In the genomic region with DNA sequence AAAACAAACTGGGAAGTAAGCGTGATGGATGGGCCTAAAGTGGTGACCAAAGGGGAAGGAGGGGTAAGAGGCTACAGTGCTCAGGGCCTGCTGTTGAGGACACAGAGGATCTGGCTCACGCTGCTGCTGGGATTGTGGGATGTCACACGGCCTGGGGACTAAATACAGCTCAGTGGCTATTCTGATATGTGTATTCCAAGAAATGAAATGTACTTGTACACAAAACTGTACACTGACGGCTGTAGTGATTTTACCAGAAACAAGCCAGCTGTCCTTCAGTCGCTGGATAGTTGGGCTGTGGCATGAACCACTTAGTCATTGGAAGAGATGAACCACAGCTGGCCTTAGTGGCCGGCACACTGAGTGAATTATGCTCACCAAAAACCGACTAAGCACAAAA, we compare ENCODE assay signal across 11 mouse cellular contexts. TPM values are rescaled to one million over a fixed set of nuclear protein-coding genes. Genes with fewer than 3 reads are reported as not detected.
DNase-seq lines count a peak whose midpoint lies in the region; ATAC-seq and TF ChIP-seq lines count a peak whose summit lies in the region.
"Had no signal": no experiment of that assay in that cellular context is flagged by ENCODE, and none has a peak within 500 bp of the region (broad histone marks: within the 10 kb centered on the region; RNA-seq: fewer than 3 reads in every experiment).

No protein-coding gene starts in this region.

- peaks cover 8% of the 10 kb centered on the region; the same call in 1 of the 2 replicates for H3K4me1 ChIP-seq in kidney, embryonic 14.5 days (ENCODE audit: control insufficient read depth, insufficient read depth, low read length)
- H3K4me1 ChIP-seq in kidney, postnatal 0 days (replicated peaks; ENCODE audit: insufficient read depth, low read length) = 0 out of 2 replicates have a peak, but pooled peaks cover 4% of the 10 kb centered on the region
- H3K4me1 ChIP-seq in stomach, embryonic 14.5 days (ENCODE audit: control insufficient read depth, insufficient read depth, low read length) = peaks cover 15% of the 10 kb centered on the region

- no peak for TF ChIP-seq CTCF in kidney, postnatal 0 days (IDR thresholded peaks at IDR 0.05; ENCODE audit: low read depth)

- no peak overlapping the region for H3K9ac ChIP-seq in kidney, embryonic 14.5 days (ENCODE audit: low read depth, low read length)
- H3K9ac ChIP-seq in kidney, postnatal 0 days (ENCODE audit: low read depth, low read length) = no peak overlapping the region
- no peak overlapping the region for H3K9ac ChIP-seq in stomach, embryonic 14.5 days (replicated peaks; ENCODE audit: low read depth, low read length)

- no peaks in the 10 kb centered on the region for H3K9me3 ChIP-seq in kidney, embryonic 14.5 days (ENCODE audit: control insufficient read depth, low read length)
- no peaks in the 10 kb centered on the region for H3K9me3 ChIP-seq in kidney, postnatal 0 days (replicated peaks; ENCODE audit: low read length)
- no peaks in the 10 kb centered on the region for H3K9me3 ChIP-seq in stomach, embryonic 14.5 days (ENCODE audit: control insufficient read depth, low read depth, low read length)
- H3K9me3 ChIP-seq: G1E had no signal

- no peak overlapping the region for H3K4me2 ChIP-seq in kidney, embryonic 14.5 days (replicated peaks; ENCODE audit: low read depth, low read length)
- no peak overlapping the region for H3K4me2 ChIP-seq in kidney, postnatal 0 days (ENCODE audit: low read length)
- H3K4me2 ChIP-seq in stomach, embryonic 14.5 days (replicated peaks; ENCODE audit: low read depth, low read length) = no peak overlapping the region

- no peak overlapping the region for H3K4me3 ChIP-seq in kidney, embryonic 14.5 days (ENCODE audit: low read length)
- no peak overlapping the region for H3K4me3 ChIP-seq in kidney, postnatal 0 days (replicated peaks; ENCODE audit: low read depth, low read length)
- H3K4me3 ChIP-seq in stomach, embryonic 14.5 days (ENCODE audit: low read depth, low read length) = no peak overlapping the region

- H3K36me3 ChIP-seq in kidney, embryonic 14.5 days (ENCODE audit: control insufficient read depth, insufficient read depth, low read length) = peaks cover 11% of the 10 kb centered on the region; the same call in 1 of the 2 replicates
- 0 out of 2 replicates have a peak, but pooled peaks cover 2% of the 10 kb centered on the region for H3K36me3 ChIP-seq in kidney, postnatal 0 days (ENCODE audit: insufficient read depth, low read length)
- peaks cover 10% of the 10 kb centered on the region; the same call in 1 of the 2 replicates for H3K36me3 ChIP-seq in stomach, embryonic 14.5 days (ENCODE audit: control insufficient read depth, insufficient read depth, low read length)

- peak; percentile 65 for DNase-seq in adrenal gland, adult 2 months
- DNase-seq in adrenal gland, postnatal 10 days = no peak
- DNase-seq in kidney, adult 9 months = no peak
- DNase-seq in kidney, postnatal 0 days (ENCODE audit: low spot score) = peak; percentile 85
- no peak for DNase-seq in frontal cortex, postnatal 10 days (ENCODE audit: low spot score in 2 of 2)
- DNase-seq in cerebellum, adult 9-11 months = no peak
- DNase-seq: cerebellum, postnatal 36 days; liver had no signal

- ATAC-seq in kidney, embryonic 14.5 days (ENCODE audit: low FRiP score, low TSS enrichment) = peak; percentile 67; the same call in 1 of the 2 replicates
- peak; percentile 67; the same call in 1 of the 2 replicates for ATAC-seq in kidney, postnatal 0 days (replicated peaks; ENCODE audit: low FRiP score, low read depth)
- ATAC-seq in stomach, embryonic 14.5 days (ENCODE audit: insufficient number of reproducible peaks, insufficient read depth, low FRiP score, low read depth) = peak; percentile 79; the same call in 1 of the 2 replicates

- H3K27me3 ChIP-seq in kidney, embryonic 14.5 days (ENCODE audit: control insufficient read depth, insufficient read depth, low read length) = no peaks in the 10 kb centered on the region
- no peaks in the 10 kb centered on the region for H3K27me3 ChIP-seq in kidney, postnatal 0 days (ENCODE audit: insufficient read depth, low read length)
- no peaks in the 10 kb centered on the region for H3K27me3 ChIP-seq in stomach, embryonic 14.5 days (ENCODE audit: control insufficient read depth, insufficient read depth, low read length)

- 29% methylated on average over 7 of the region's 7 CpGs for WGBS in kidney, embryonic 14.5 days
- WGBS in kidney, postnatal 0 days = 31% methylated on average over 7 of the region's 7 CpGs
- WGBS in stomach, embryonic 14.5 days = 31% methylated on average over 7 of the region's 7 CpGs

- H3K27ac ChIP-seq in kidney, embryonic 14.5 days (ENCODE audit: low read depth, low read length) = peak overlapping the region; percentile 57
- 0 out of 2 replicates have a peak overlapping the region, but pooled peaks have one; percentile 60 for H3K27ac ChIP-seq in kidney, postnatal 0 days
- peak overlapping the region; percentile 82 for H3K27ac ChIP-seq in stomach, embryonic 14.5 days (ENCODE audit: low read length)

RNA-seq across cellular contexts. Expression of a gene that starts 11.4 kb away (rescaled TPM):
- total RNA-seq in adrenal gland, adult 2 months (2021) = 10 to 100 TPM in 1 of 2 experiments, 1 to 10 TPM in 1; 8.3 to 13.7 TPM
- 5.2 and 6.3 TPM in 2 replicates for polyA plus RNA-seq in adrenal gland, adult 2 months (2012; rRNA removed)
- total RNA-seq in adrenal gland, postnatal 10 days (2021) = 10 to 100 TPM; 10.6 to 12.1 TPM
- 11.5 and 18.4 TPM in 2 replicates for polyA plus RNA-seq in kidney, embryonic 14.5 days (2014; fragmentation: Nextera tagmentation; extraction: Ambion mirVana)
- 13.0 and 13.7 TPM in 2 replicates for polyA plus RNA-seq in kidney, postnatal 0 days (2015; fragmentation: Nextera tagmentation; extraction: Ambion mirVana)
- polyA plus RNA-seq in stomach, embryonic 14.5 days (2014; fragmentation: Nextera tagmentation; extraction: Ambion mirVana) = 14.5 and 15.6 TPM in 2 replicates

RNA-seq across cellular contexts. Expression of a gene that starts 55.7 kb away (rescaled TPM):
- 10 to 100 TPM; 42.8 to 54.3 TPM for total RNA-seq in adrenal gland, adult 2 months (2021)
- 25.2 and 39.5 TPM in 2 replicates for polyA plus RNA-seq in adrenal gland, adult 2 months (2012; rRNA removed)
- total RNA-seq in adrenal gland, postnatal 10 days (2021) = 10 to 100 TPM; 44.0 to 76.6 TPM
- 56.4 and 61.3 TPM in 2 replicates for polyA plus RNA-seq in kidney, embryonic 14.5 days (2014; fragmentation: Nextera tagmentation; extraction: Ambion mirVana)
- polyA plus RNA-seq in kidney, postnatal 0 days (2015; fragmentation: Nextera tagmentation; extraction: Ambion mirVana) = 45.4 and 47.1 TPM in 2 replicates
- 53.4 and 55.1 TPM in 2 replicates for polyA plus RNA-seq in stomach, embryonic 14.5 days (2014; fragmentation: Nextera tagmentation; extraction: Ambion mirVana)

RNA-seq across cellular contexts. Expression of a gene that starts 55.8 kb away (rescaled TPM):
- 10 to 100 TPM; 12.6 to 16.1 TPM for total RNA-seq in adrenal gland, adult 2 months (2021)
- 2.3 and 4.8 TPM in 2 replicates for polyA plus RNA-seq in adrenal gland, adult 2 months (2012; rRNA removed)
- total RNA-seq in adrenal gland, postnatal 10 days (2021) = 10 to 100 TPM; 13.2 to 19.1 TPM
- polyA plus RNA-seq in kidney, embryonic 14.5 days (2014; fragmentation: Nextera tagmentation; extraction: Ambion mirVana) = 21.4 and 26.3 TPM in 2 replicates
- 17.1 and 19.2 TPM in 2 replicates for polyA plus RNA-seq in kidney, postnatal 0 days (2015; fragmentation: Nextera tagmentation; extraction: Ambion mirVana)
- polyA plus RNA-seq in stomach, embryonic 14.5 days (2014; fragmentation: Nextera tagmentation; extraction: Ambion mirVana) = 16.6 and 18.5 TPM in 2 replicates

Comparison
In these comparisons a context has a peak if more than half of its experiments do, and no peak if none do; other contexts are left out.
1. DNase-seq: peak in adrenal gland, adult 2 months (single experiment) and kidney, postnatal 0 days (single experiment); none in adrenal gland, postnatal 10 days (single experiment), kidney, adult 9 months (single experiment), frontal cortex, postnatal 10 days (0 of 2) and cerebellum, adult 9-11 months (single experiment).
2. Peak in every context shown above with its lines, with median percentiles within 50 percentile points of each other: ATAC-seq and H3K27ac ChIP-seq.